Mouse (Mus musculus): ENCODE measurements at regions not wholly inside any gene's neighbourhood (a gene's known extent, or its start where the extent isn't known, plus 50 kb on each side); places are given as distances from the start of the nearest gene placed in this dataset.

DNA sequence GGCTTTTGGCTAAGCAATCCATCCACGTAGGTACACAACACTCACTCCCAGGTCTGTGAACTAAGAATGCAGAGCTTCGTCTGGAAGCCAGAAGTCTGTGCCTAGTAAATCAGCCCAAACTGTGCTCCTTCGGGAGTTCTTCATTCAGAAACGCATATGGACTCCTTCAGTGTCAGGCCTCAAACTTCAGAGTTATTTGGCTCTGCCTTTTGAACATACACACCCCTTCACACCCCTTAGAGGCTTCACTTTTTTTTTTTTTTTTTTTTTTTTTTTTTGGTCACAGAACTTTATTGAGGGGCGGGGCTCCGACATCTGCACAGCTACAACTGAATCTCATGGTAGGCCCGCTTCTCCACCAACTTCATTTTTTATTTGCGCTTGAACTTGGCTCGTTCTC, 120.1 kb upstream of the Gm37988 start:
- DNase-seq: no peak

DNA sequence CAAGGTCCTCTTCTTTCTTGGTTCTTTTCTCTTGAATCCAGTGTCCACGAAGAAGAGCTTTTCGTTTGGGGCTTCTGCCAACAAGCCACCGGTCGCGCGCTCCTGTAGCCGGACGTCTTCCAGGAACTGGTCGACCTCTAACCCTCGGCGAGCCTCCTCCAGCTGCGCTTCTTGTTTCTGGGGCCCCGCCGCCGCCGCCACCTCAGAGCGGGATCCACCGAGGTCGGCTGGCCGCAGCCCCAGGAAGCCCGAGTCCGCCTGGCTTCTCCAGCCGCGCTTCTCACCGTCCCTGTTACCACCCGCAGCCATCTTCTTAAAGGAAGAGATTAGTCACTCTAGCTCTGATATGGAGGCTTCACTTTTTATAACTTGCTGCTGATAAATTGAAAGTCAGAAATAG, 118.6 kb upstream of the Gm37988 start:
- DNase-seq: no peak

DNA sequence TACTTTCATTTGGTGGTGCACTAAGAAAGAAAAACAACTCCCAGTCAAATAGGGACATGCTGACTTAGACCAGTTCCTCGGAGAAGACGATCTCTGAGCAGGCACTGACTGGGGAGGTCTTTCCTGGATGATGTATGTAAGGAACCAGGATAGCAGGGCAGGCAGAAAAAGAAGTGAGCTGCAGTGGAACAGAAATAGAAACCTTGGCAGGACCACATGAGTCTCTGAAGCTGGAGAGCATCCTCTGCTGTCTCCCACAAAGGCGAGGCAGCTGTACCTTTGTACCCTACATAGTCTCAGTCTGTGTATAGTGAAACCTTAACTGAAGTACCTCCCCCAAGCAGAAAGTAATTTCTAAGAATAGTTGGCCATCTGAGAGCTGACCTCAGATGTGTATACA, 104.4 kb upstream of the Gm37988 start:
- no peak for DNase-seq

DNA sequence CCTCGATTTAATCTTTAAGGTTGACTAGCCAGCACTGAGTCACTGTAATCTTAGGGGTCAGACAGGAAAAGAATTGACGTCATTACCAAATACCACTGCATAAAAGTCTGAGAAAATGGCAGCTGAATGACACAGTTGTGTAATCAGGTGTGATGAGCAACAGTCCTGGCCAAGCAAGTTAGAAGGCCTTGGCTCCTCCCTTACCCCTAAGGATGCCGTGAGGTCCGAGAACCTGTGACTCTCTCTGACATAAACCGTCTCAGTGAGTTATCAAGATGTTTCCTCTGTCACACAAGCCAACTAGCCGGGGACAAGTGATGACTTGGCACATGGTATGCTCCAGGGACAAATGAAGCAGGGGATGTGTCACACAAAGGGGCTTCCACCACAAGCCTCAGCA, 101.5 kb upstream of the Gm37988 start:
- DNase-seq: no peak

DNA sequence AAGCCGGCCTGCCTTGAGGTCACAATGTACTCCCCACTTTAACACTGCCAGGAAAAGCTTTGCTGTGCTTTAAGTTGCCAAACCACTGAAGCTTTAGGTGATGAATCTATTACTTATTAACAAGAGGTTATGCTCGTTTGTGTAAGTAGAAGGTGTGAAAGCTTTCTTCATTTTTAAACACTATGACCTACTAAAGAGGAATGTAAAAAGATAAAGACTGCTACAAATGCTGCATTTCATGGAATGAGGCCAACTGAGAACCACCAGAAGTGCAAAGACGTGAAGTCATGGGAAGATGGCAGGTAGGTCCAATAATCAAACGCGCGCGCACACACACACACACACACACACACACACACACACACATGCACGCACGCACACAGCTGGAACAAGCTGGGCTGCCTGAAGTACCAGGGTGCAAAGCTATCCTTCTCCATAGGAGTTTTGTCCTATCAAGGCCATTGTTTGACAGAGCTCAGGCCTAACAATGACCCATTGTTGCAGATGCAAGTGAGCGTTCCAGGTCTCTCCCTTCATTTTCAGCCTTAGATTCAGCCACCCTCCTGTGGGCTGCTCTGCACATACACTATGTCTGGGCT, 85.3 kb upstream of the Gm37988 start:
- DNase-seq: no peak

Data from lung, adult 18-20 months (tissue).